Mouse (Mus musculus) CH12.LX (cell line): Measurements from ENCODE around the gene 4931406P16Rik. TPM values are rescaled to one million over a fixed set of nuclear protein-coding genes. Genes with fewer than 3 reads are reported as not detected.

ENCODE experiments used
- DNase-seq: peaks from one replicate; pipeline ENCODE4 v3.0.0-alpha.2; 2013; ENCODE audit errors: extremely low read depth
- H3K27ac ChIP-seq: 2 replicates; pipeline ENCODE4 v1.5.1; 2012; ENCODE audit warnings: low read depth, mild to moderate bottlenecking, control low read depth, moderate library complexity; ENCODE audit not compliant: insufficient read depth
- H3K27me3 ChIP-seq: replicated peaks from 2 replicates; pipeline ENCODE3; 2012; ENCODE audit warnings: inconsistent platforms
- H3K36me3 ChIP-seq, 2 experiments: replicated peaks in 1 of 2; 2 replicates each; pipeline versions ENCODE3 to v1.6.1; 2012; ENCODE audit warnings: inconsistent platforms in 1 of 2, low read length in 1 of 2, mild to moderate bottlenecking in 1 of 2, mixed read lengths in 1 of 2, moderate library complexity in 1 of 2; ENCODE audit not compliant: control insufficient read depth in 1 of 2, insufficient read depth in 1 of 2
- H3K4me1 ChIP-seq, 2 experiments: 2 replicates each; pipeline ENCODE4 v1.6.1; 2012; ENCODE audit warnings: inconsistent platforms in 1 of 2, moderate library complexity in 1 of 2; ENCODE audit not compliant: insufficient read depth in 2 of 2, control insufficient read depth in 1 of 2
- H3K4me2 ChIP-seq: 2 replicates; pipeline ENCODE4 v1.6.1; 2012; ENCODE audit warnings: low read depth, mild to moderate bottlenecking, control low read depth; ENCODE audit not compliant: poor library complexity, insufficient read depth, severe bottlenecking
- H3K4me3 ChIP-seq, 3 experiments: fragments of 150-350 bp in 1 of 3; sonication (generic) in 1 of 3; replicated peaks in 1 of 3; 2 replicates each; pipeline versions ENCODE3 to v1.5.1; 2011 to 2012; ENCODE audit warnings: low read depth in 2 of 3, low read length in 2 of 3, mild to moderate bottlenecking in 2 of 3, moderate library complexity in 2 of 3, control low read depth in 1 of 3, improper control_type of control experiment in 1 of 3, inconsistent platforms in 1 of 3, mixed read lengths in 1 of 3; ENCODE audit not compliant: poor library complexity in 1 of 3
- H3K79me2 ChIP-seq: replicated peaks from 2 replicates; pipeline ENCODE4 v1.6.1; 2012; ENCODE audit warnings: mild to moderate bottlenecking, moderate library complexity; ENCODE audit not compliant: control insufficient read depth, poor library complexity, insufficient read depth, severe bottlenecking; ENCODE audit errors: extremely low read depth
- H3K9ac ChIP-seq: 2 replicates; pipeline ENCODE4 v1.6.1; 2012; ENCODE audit warnings: low read depth, mild to moderate bottlenecking, control low read depth, moderate library complexity; ENCODE audit not compliant: insufficient read depth
- H3K9me3 ChIP-seq: replicated peaks from 2 replicates; pipeline ENCODE3; 2012; ENCODE audit warnings: low read length, inconsistent platforms, mixed read lengths
- CHD1 ChIP-seq: IDR thresholded peaks from 2 replicates; pipeline ENCODE4 v1.6.1; 2012; ENCODE audit warnings: low read depth, low read length, improper control_type of control experiment, inconsistent platforms
- CTCF ChIP-seq, 2 experiments: IDR thresholded peaks in 1 of 2; conservative IDR thresholded peaks in 1 of 2; 2 replicates each; pipeline ENCODE4 v1.5.1; 2011 to 2012; ENCODE audit warnings: low read depth in 2 of 2, low read length in 2 of 2, improper control_type of control experiment in 1 of 2, inconsistent platforms in 1 of 2, mild to moderate bottlenecking in 1 of 2, moderate library complexity in 1 of 2
- E2F4 ChIP-seq: IDR thresholded peaks from 2 replicates; pipeline ENCODE4 v1.6.1; 2011; ENCODE audit warnings: low read depth, low read length, improper control_type of control experiment; ENCODE audit not compliant: insufficient replicate concordance
- GABPA ChIP-seq: IDR thresholded peaks from 2 replicates; pipeline ENCODE4 v1.6.1; 2012; ENCODE audit warnings: low read depth, low read length, improper control_type of control experiment, inconsistent platforms; ENCODE audit not compliant: insufficient replicate concordance
- MAX ChIP-seq: IDR thresholded peaks from 2 replicates; pipeline ENCODE4 v1.6.1; 2011; ENCODE audit warnings: low read length, improper control_type of control experiment
- MAZ ChIP-seq: IDR thresholded peaks from 2 replicates; pipeline ENCODE4 v1.6.1; 2012; ENCODE audit warnings: low read depth, mild to moderate bottlenecking, inconsistent platforms, low read length, improper control_type of control experiment, moderate library complexity
- PAX5 ChIP-seq: IDR thresholded peaks from 2 replicates; pipeline ENCODE4 v1.6.1; 2012; ENCODE audit warnings: low read length, inconsistent platforms, mixed read lengths
- POLR2AphosphoS2 ChIP-seq: IDR thresholded peaks from 2 replicates; pipeline ENCODE4 v1.6.1; 2011; ENCODE audit warnings: low read depth, low read length, improper control_type of control experiment
- RCOR1 ChIP-seq: conservative IDR thresholded peaks from 2 replicates; pipeline ENCODE4 v1.6.1; 2012; ENCODE audit warnings: low read depth, mild to moderate bottlenecking, inconsistent platforms, low read length, improper control_type of control experiment
- SIN3A ChIP-seq: IDR thresholded peaks from 2 replicates; pipeline ENCODE4 v1.6.1; 2012; ENCODE audit warnings: low read length, improper control_type of control experiment, inconsistent platforms
- SMC3 ChIP-seq: IDR thresholded peaks from 2 replicates; pipeline ENCODE4 v1.6.1; 2011; ENCODE audit warnings: low read depth, low read length, improper control_type of control experiment
- USF1 ChIP-seq: IDR thresholded peaks from 2 replicates; pipeline ENCODE4 v1.6.1; 2014; ENCODE audit warnings: low read depth, mild to moderate bottlenecking, inconsistent platforms, low read length, improper control_type of control experiment
- USF2 ChIP-seq: conservative IDR thresholded peaks from 2 replicates; pipeline ENCODE4 v1.6.1; 2011; ENCODE audit warnings: low read depth, low read length, improper control_type of control experiment
- ZC3H11A ChIP-seq: IDR thresholded peaks from 2 replicates; pipeline ENCODE4 v1.6.1; 2012; ENCODE audit warnings: low read depth, mild to moderate bottlenecking, inconsistent platforms, low read length, improper control_type of control experiment
- ZKSCAN1 ChIP-seq: IDR thresholded peaks from 2 replicates; pipeline ENCODE4 v1.6.1; 2012; ENCODE audit warnings: low read depth, inconsistent platforms, low read length, improper control_type of control experiment, borderline replicate concordance
- ZNF384 ChIP-seq: IDR thresholded peaks from 2 replicates; pipeline ENCODE4 v1.6.1; 2012; ENCODE audit warnings: low read depth, low read length, improper control_type of control experiment, inconsistent platforms
- dilution Hi-C: fragments of 300-500 bp; cut with MboI; formaldehyde crosslinking; loops from 2 replicates; pipeline ENCODE4 v1.14.3; 2020; ENCODE audit warnings: low sequenced_read_pairs; ENCODE audit not compliant: extremely low pct_unique_long_range_greater_than_20kb, extremely low pct_ligation_motif_present
- in situ Hi-C: fragments of 300-500 bp; cut with MboI; formaldehyde crosslinking; loops from 3 replicates; pipeline ENCODE4 v1.14.3; 2019; ENCODE audit warnings: low sequenced_read_pairs, low pct_ligation_motif_present, low pct_unique_long_range_greater_than_20kb, mixed read lengths
- polyA plus RNA-seq: library from polyadenylated mRNA; unstranded; fragments of >175 nt; gene quantifications from 2 replicates; pipeline ENCODE4 v1.2.1, GENCODE M21; 2012; ENCODE audit warnings: low read depth; ENCODE audit not compliant: insufficient read length
- total RNA-seq, 2 experiments: library from RNA; depleted of rRNA; stranded (reverse); fragments of 300-350 nt in 1 of 2; fragments of >200 nt in 1 of 2; gene quantifications; 2 replicates each; pipeline ENCODE4 v1.2.3; 2012 to 2014

Gene 4931406P16Rik
- total and polyA plus RNA-seq, 3 experiments: 10.0 to 15.6 (median 11.7) TPM

DNA sequence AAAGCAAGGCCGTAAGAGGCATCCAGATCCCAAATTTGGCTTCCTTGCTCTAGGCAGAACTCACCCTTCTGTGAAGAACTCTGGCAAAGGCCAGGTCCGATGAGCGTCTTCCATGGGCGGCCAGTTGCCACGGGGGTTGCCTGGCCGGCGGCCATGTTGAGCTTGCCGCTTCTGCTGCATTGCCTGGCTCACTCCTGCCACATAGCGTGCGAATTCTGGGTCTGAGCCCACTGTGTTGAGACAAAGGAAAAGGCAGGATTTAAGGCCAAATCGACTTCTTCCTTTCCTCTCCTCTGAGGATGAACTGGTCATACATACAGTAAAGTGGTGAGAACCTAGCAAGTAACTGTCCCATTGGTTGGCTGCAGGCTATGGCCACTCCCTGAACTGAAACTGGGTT lies 71.2 kb downstream of the 4931406P16Rik start:
- no peak overlapping the region for H3K4me3 ChIP-seq
- TF ChIP-seq ZNF384 (no peak), USF2 (no peak), SMC3 (no peak), MAZ (no peak), RCOR1 (no peak), GABPA (no peak), SIN3A (no peak), ZC3H11A (no peak), POLR2AphosphoS2 (no peak), CHD1 (no peak)
- DNase-seq: no peak
- H3K9me3 ChIP-seq: no peaks in the 10 kb centered on the region
- in situ Hi-C loops (no loop called here), dilution Hi-C loops (no loop called here)
- peaks cover 0 to 4% of the 10 kb centered on the region in 2 experiments; a peak in 2 of 4 replicates for H3K4me1 ChIP-seq
- H3K4me2 ChIP-seq: no peak overlapping the region
- H3K79me2 ChIP-seq: no peaks in the 10 kb centered on the region
- no peak overlapping the region for H3K9ac ChIP-seq
- H3K36me3 ChIP-seq: peaks cover 43 to 78% of the 10 kb centered on the region in 2 experiments
- no peaks in the 10 kb centered on the region for H3K27me3 ChIP-seq
- H3K27ac ChIP-seq: no peak overlapping the region

GRCm38 (mm10) chr7:34238086-34238485 lies 75.3 kb downstream of the 4931406P16Rik start:
- dilution Hi-C loops: no loop called here

GRCm38 (mm10) chr7:34235602-34236001 lies 77.7 kb downstream of the 4931406P16Rik start:
- Histone ChIP-seq H3K79me2 (no peaks in the 10 kb centered on the region; the same call in 1 of the 2 replicates), H3K4me2 (no peak overlapping the region), H3K9me3 (no peaks in the 10 kb centered on the region), H3K4me1 (peaks cover 0 to 36% of the 10 kb centered on the region in 2 experiments; a peak in 2 of 4 replicates), H3K36me3 (peaks cover 22 to 44% of the 10 kb centered on the region in 2 experiments), H3K9ac (no peak overlapping the region), H3K27me3 (no peaks in the 10 kb centered on the region), H3K27ac (no peak overlapping the region), H3K4me3 (no peak overlapping the region)
- in situ Hi-C loops (no loop called here), dilution Hi-C loops (no loop called here)
- no peak for DNase-seq
- TF ChIP-seq PAX5 (no peak), USF1 (no peak)

More at GRCm38 (mm10) chr7:34238086-34238485, 75.3 kb downstream of the 4931406P16Rik start:
- no peaks in the 10 kb centered on the region for H3K27me3 ChIP-seq
- H3K4me3 ChIP-seq: no peak overlapping the region
- in situ Hi-C loops: no loop called here
- H3K27ac ChIP-seq: no peak overlapping the region
- H3K9ac ChIP-seq: no peak overlapping the region
- TF ChIP-seq E2F4 (no peak), SIN3A (no peak), CTCF (conservative IDR thresholded peaks at IDR 0.05 in 1 of 2, IDR thresholded peaks at IDR 0.05 in 1 of 2; ENCODE audit: low read depth in 2 of 2, low read length in 2 of 2) (no peak), MAX (no peak), PAX5 (no peak), ZKSCAN1 (no peak)
- peaks cover 31 to 63% of the 10 kb centered on the region in 2 experiments for H3K36me3 ChIP-seq
- DNase-seq: no peak
- no peak overlapping the region for H3K4me2 ChIP-seq
- H3K9me3 ChIP-seq: no peaks in the 10 kb centered on the region
- peaks cover 0 to 11% of the 10 kb centered on the region in 2 experiments; a peak in 2 of 4 replicates for H3K4me1 ChIP-seq
- H3K79me2 ChIP-seq: no peaks in the 10 kb centered on the region
